Mouse (Mus musculus) liver, postnatal 0 days (tissue): ENCODE data around the gene Foxred1.

ENCODE experiments used
- CTCF ChIP-seq: sonication (generic); IDR thresholded peaks from 2 replicates; pipeline ENCODE4 v1.5.1; 2016; ENCODE audit warnings: antibody characterized with exemption, low read depth
- EP300 ChIP-seq: IDR thresholded peaks from 2 replicates; pipeline ENCODE4 v1.6.1; 2016; ENCODE audit warnings: antibody characterized with exemption, low read depth, mild to moderate bottlenecking

DNA sequence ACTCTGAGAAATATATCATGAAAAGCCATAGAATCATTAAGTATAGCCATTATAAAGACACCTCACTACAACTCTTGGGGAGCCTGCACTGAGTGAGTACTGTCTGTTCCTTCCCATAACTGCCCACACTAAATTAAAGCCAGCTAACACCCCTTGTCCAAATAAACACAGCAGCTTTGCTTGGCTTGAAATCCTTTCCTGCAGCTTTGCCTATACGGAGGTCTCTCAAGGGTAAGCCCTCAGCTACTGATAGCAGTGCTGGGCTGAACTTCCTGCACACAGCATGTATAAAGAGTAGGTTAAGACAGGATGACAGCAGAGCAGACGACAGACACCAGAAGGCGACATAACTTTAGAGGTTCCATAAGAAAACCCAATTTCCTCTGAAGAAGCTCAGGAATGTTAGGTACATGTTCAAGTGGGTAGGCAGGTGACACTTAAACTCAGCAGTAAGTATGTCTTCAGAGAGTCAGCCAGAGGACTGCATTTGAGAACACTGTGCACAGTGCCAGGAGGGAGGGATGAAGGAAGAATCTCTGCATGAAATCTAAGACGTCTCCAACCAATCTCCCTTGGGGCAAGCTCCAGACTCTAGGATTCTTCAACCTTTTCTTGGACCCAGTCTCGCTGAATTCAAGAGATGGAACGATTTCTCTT, 28.2 kb upstream of the Foxred1 start:
- TF ChIP-seq EP300 (no peak), CTCF (no peak)
